ENCODE assay signal across 10 mouse cellular contexts in genomic region chr6:17772514-17772913, GRCm38 (mm10).
DNase-seq lines count a peak whose midpoint lies in the region; ATAC-seq and TF ChIP-seq lines count a peak whose summit lies in the region.
"Had no signal": no experiment of that assay in that cellular context is flagged by ENCODE, and none has a peak within 500 bp of the region (broad histone marks: within the 10 kb centered on the region; RNA-seq: fewer than 3 reads in every experiment).

No protein-coding gene starts in this region.

- peak; percentile 8 for DNase-seq in adrenal gland, adult 8-10 months
- no peak for DNase-seq in adrenal gland, postnatal 25 days
- DNase-seq in kidney, adult 18-20 months = peak; percentile 31
- peak in 1 of 3 experiments; percentile 40 for DNase-seq in liver, embryonic 14.5 days (ENCODE audit: low read depth in 3 of 3, low spot score in 3 of 3)
- DNase-seq in spleen, postnatal 14 days (ENCODE audit: low spot score in 2 of 2) = no peak
- DNase-seq: cerebellum, postnatal 14 days had no signal

- H3K4me2 ChIP-seq in kidney, embryonic 14.5 days (replicated peaks; ENCODE audit: low read depth, low read length) = no peak overlapping the region
- no peak overlapping the region for H3K4me2 ChIP-seq in liver, embryonic 14.5 days (ENCODE audit: low read depth)
- H3K4me2 ChIP-seq in forebrain, embryonic 12.5 days = no peak overlapping the region
- H3K4me2 ChIP-seq: embryonic facial prominence, embryonic 15.5 days had no signal

- no peak overlapping the region for H3K27ac ChIP-seq in kidney, embryonic 14.5 days (ENCODE audit: low read depth, low read length)
- peak overlapping the region; percentile 34 for H3K27ac ChIP-seq in liver, embryonic 14.5 days
- H3K27ac ChIP-seq in forebrain, embryonic 12.5 days = no peak overlapping the region
- H3K27ac ChIP-seq: embryonic facial prominence, embryonic 15.5 days had no signal

- H3K9me3 ChIP-seq in kidney, embryonic 14.5 days (ENCODE audit: control insufficient read depth, low read length) = no peaks in the 10 kb centered on the region
- no peaks in the 10 kb centered on the region for H3K9me3 ChIP-seq in liver, embryonic 14.5 days (ENCODE audit: control insufficient read depth, low read length)
- H3K9me3 ChIP-seq in forebrain, embryonic 12.5 days = no peaks in the 10 kb centered on the region
- H3K9me3 ChIP-seq: embryonic facial prominence, embryonic 15.5 days had no signal

- 87% methylated on average over 3 of the region's 3 CpGs for WGBS in kidney, embryonic 14.5 days
- whole genome bisulfite sequencing in liver, embryonic 14.5 days (ENCODE audit: insufficient replicate concordance) = 77% methylated on average over 3 of the region's 3 CpGs
- WGBS in forebrain, embryonic 12.5 days = 86% methylated on average over 3 of the region's 3 CpGs

- TF ChIP-seq EP300 in liver, embryonic 14.5 days (IDR thresholded peaks at IDR 0.05; ENCODE audit: low read depth) = no peak

- H3K4me3 ChIP-seq in kidney, embryonic 14.5 days (ENCODE audit: low read length) = no peak overlapping the region
- no peak overlapping the region for H3K4me3 ChIP-seq in liver, embryonic 14.5 days (ENCODE audit: insufficient read depth in 1 of 2, low read depth in 2 of 2, low read length in 2 of 2)
- H3K4me3 ChIP-seq in forebrain, embryonic 12.5 days (replicated peaks) = no peak overlapping the region
- H3K4me3 ChIP-seq: embryonic facial prominence, embryonic 15.5 days had no signal

- no peak overlapping the region for H3K9ac ChIP-seq in kidney, embryonic 14.5 days (ENCODE audit: low read depth, low read length)
- no peak overlapping the region for H3K9ac ChIP-seq in liver, embryonic 14.5 days (replicated peaks)
- H3K9ac ChIP-seq in forebrain, embryonic 12.5 days = no peak overlapping the region
- H3K9ac ChIP-seq: embryonic facial prominence, embryonic 15.5 days had no signal

- no peak for ATAC-seq in kidney, embryonic 14.5 days (ENCODE audit: low FRiP score, low TSS enrichment)
- ATAC-seq in inflammation-experienced regulatory T-cells, adult 6 months = peak; percentile 17
- ATAC-seq in liver, embryonic 14.5 days (ENCODE audit: insufficient read depth) = no peak
- no peak for ATAC-seq in forebrain, embryonic 12.5 days (ENCODE audit: low FRiP score)

- no peak for TF ChIP-seq CTCF in liver, embryonic 14.5 days (IDR thresholded peaks at IDR 0.05; ENCODE audit: low read depth)

- H3K36me3 ChIP-seq in kidney, embryonic 14.5 days (ENCODE audit: control insufficient read depth, insufficient read depth, low read length) = no peaks in the 10 kb centered on the region
- H3K36me3 ChIP-seq in liver, embryonic 14.5 days (replicated peaks; ENCODE audit: control insufficient read depth, insufficient read depth, low read depth) = no peaks in the 10 kb centered on the region
- no peaks in the 10 kb centered on the region for H3K36me3 ChIP-seq in forebrain, embryonic 12.5 days (replicated peaks)
- H3K36me3 ChIP-seq: embryonic facial prominence, embryonic 15.5 days had no signal

- 0 out of 2 replicates have a peak, but pooled peaks cover 4% of the 10 kb centered on the region for H3K4me1 ChIP-seq in kidney, embryonic 14.5 days (ENCODE audit: control insufficient read depth, insufficient read depth, low read length)
- H3K4me1 ChIP-seq in liver, embryonic 14.5 days (replicated peaks; ENCODE audit: control insufficient read depth in 2 of 2, insufficient read depth in 2 of 2, low read length in 1 of 2) = peaks cover 20 to 34% of the 10 kb centered on the region in 2 experiments
- peaks cover 23% of the 10 kb centered on the region for H3K4me1 ChIP-seq in forebrain, embryonic 12.5 days

- H3K27me3 ChIP-seq in kidney, embryonic 14.5 days (ENCODE audit: control insufficient read depth, insufficient read depth, low read length) = no peaks in the 10 kb centered on the region
- no peaks in the 10 kb centered on the region for H3K27me3 ChIP-seq in liver, embryonic 14.5 days (ENCODE audit: control insufficient read depth, insufficient read depth, low read length)
- H3K27me3 ChIP-seq in forebrain, embryonic 12.5 days = no peaks in the 10 kb centered on the region
- H3K27me3 ChIP-seq: embryonic facial prominence, embryonic 15.5 days had no signal

Comparison
In these comparisons a context has a peak if more than half of its experiments do, and no peak if none do; other contexts are left out.
1. DNase-seq: peak in adrenal gland, adult 8-10 months (single experiment) and kidney, adult 18-20 months (single experiment); none in adrenal gland, postnatal 25 days (single experiment) and spleen, postnatal 14 days (0 of 2).